Mouse (Mus musculus) megakaryocyte, embryonic 14.5 days (primary cell): Measurements from ENCODE around the gene Pjvk. TPM values are rescaled to one million over a fixed set of nuclear protein-coding genes. Genes with fewer than 3 reads are reported as not detected.
"Not testable (repeated sequence)": the region's sequence is repeated elsewhere in the genome, so short reads cannot be mapped to it uniquely, and the experiment has no call there.

Experiments used
- H3K27me3 ChIP-seq: replicated peaks from 2 replicates; pipeline ENCODE3; 2012; ENCODE audit warnings: inconsistent platforms
- H3K36me3 ChIP-seq: replicated peaks from 2 replicates; pipeline ENCODE3; 2012; ENCODE audit warnings: low read length, inconsistent platforms, mixed read lengths
- H3K4me1 ChIP-seq: 2 replicates; pipeline ENCODE4 v1.6.1; 2012; ENCODE audit warnings: inconsistent platforms
- H3K4me3 ChIP-seq: replicated peaks from 2 replicates; pipeline ENCODE3; 2012; ENCODE audit warnings: moderate library complexity, mild to moderate bottlenecking, inconsistent platforms
- H3K9me3 ChIP-seq: 2 replicates; pipeline ENCODE4 v1.6.1; 2012; ENCODE audit warnings: inconsistent platforms
- FLI1 ChIP-seq: IDR thresholded peaks from 2 replicates; pipeline ENCODE4 v1.6.1; 2012; ENCODE audit warnings: low read length, inconsistent platforms, mixed read lengths
- GATA1 ChIP-seq: IDR thresholded peaks from 3 replicates; pipeline ENCODE4 v1.6.1; 2012; ENCODE audit warnings: mixed read lengths, low read length, inconsistent platforms, borderline replicate concordance
- polyA plus RNA-seq: library from polyadenylated mRNA; stranded (reverse); fragments of >175 nt; gene quantifications from 2 replicates; pipeline ENCODE4 v1.2.3, GENCODE M21; 2012; ENCODE audit warnings: low replicate concordance; ENCODE audit not compliant: insufficient read depth

The Pjvk gene
- not detected in 2 replicates for polyA plus RNA-seq

- Histone ChIP-seq H3K36me3 (peaks cover 14% of the 10 kb centered on the region), H3K4me3 (peak within 1 kb of the TSS; percentile 94), H3K9me3 (no peaks in the 10 kb centered on the region), H3K4me1 (peaks cover 40% of the 10 kb centered on the region), H3K27me3 (no peaks in the 10 kb centered on the region)
- TF ChIP-seq GATA1 = no peak
- TF ChIP-seq FLI1 = no peak
Observed at GRCm38 (mm10) chr2:76647883-76648570, at the start of gene Pjvk, which contains the start of gene Prkra. Gene Pjvk (plus strand): TSS chr2:76648476. Gene Prkra (minus strand): TSS chr2:76648015.

- H3K27me3 ChIP-seq = no peaks in the 10 kb centered on the region
- H3K9me3 ChIP-seq = no peaks in the 10 kb centered on the region
- H3K36me3 ChIP-seq = no peaks in the 10 kb centered on the region
- H3K4me1 ChIP-seq = no peaks in the 10 kb centered on the region
- no peak overlapping the region for H3K4me3 ChIP-seq
- TF ChIP-seq FLI1 = no peak
- TF ChIP-seq GATA1 = no peak
Observed at GRCm38 (mm10) chr2:76599214-76599613, 49.1 kb upstream of the Pjvk start.

- H3K27me3 ChIP-seq = no peaks in the 10 kb centered on the region
- no peaks in the 10 kb centered on the region for H3K4me1 ChIP-seq
- H3K4me3 ChIP-seq = no peak overlapping the region
- H3K36me3 ChIP-seq = no peaks in the 10 kb centered on the region
- no peak for TF ChIP-seq FLI1
- no peak for TF ChIP-seq GATA1
- no peaks in the 10 kb centered on the region for H3K9me3 ChIP-seq
Observed at GRCm38 (mm10) chr2:76602256-76602655, 46.0 kb upstream of the Pjvk start.

- peaks cover 11% of the 10 kb centered on the region for H3K9me3 ChIP-seq
- no peak for TF ChIP-seq FLI1
- no peak for TF ChIP-seq GATA1
- no peaks in the 10 kb centered on the region for H3K36me3 ChIP-seq
- no peaks in the 10 kb centered on the region for H3K27me3 ChIP-seq
- H3K4me1 ChIP-seq = no peaks in the 10 kb centered on the region
- H3K4me3 ChIP-seq = no peak overlapping the region
Observed at GRCm38 (mm10) chr2:76606704-76607103, 41.6 kb upstream of the Pjvk start.

GRCm38 (mm10) chr2:76610326-76611104 lies 37.8 kb upstream of the Pjvk start:
- Histone ChIP-seq H3K36me3 (no peaks in the 10 kb centered on the region), H3K4me3 (no peak overlapping the region), H3K27me3 (no peaks in the 10 kb centered on the region), H3K4me1 (no peaks in the 10 kb centered on the region), H3K9me3 (peaks cover 14% of the 10 kb centered on the region)
- no peak for TF ChIP-seq FLI1
- TF ChIP-seq GATA1 = no peak

GRCm38 (mm10) chr2:76611996-76612395 lies 36.3 kb upstream of the Pjvk start:
- Histone ChIP-seq H3K4me3 (no peak overlapping the region), H3K27me3 (no peaks in the 10 kb centered on the region), H3K4me1 (no peaks in the 10 kb centered on the region), H3K36me3 (no peaks in the 10 kb centered on the region), H3K9me3 (peaks cover 14% of the 10 kb centered on the region)
- no peak for TF ChIP-seq GATA1
- TF ChIP-seq FLI1 = no peak

- Histone ChIP-seq H3K4me1 (no peaks in the 10 kb centered on the region), H3K27me3 (no peaks in the 10 kb centered on the region), H3K9me3 (0 out of 2 replicates have a peak, but pooled peaks cover 6% of the 10 kb centered on the region), H3K4me3 (no peak overlapping the region), H3K36me3 (peaks cover 7% of the 10 kb centered on the region)
- TF ChIP-seq FLI1 = no peak
- no peak for TF ChIP-seq GATA1
Observed at GRCm38 (mm10) chr2:76618078-76618477, 30.2 kb upstream of the Pjvk start.

DNA sequence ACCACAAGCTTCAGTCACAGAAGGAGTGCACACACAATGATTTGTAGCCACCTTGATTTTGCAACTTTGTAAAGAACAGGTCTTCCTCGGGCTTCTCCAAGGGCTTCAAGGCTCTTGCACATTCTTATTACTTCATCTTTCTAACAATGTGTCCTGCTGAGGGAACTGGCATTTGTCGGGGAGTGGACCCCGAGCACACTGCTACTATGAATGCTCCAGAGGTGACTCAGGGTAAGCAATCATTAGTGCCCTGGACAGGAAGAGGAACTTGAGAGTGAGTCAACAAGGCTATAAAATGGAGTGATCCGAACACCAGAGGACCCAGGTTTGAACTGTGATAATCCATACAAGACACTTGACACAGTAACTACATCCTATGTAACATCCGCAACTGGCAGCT lies 28.1 kb upstream of the Pjvk start:
- H3K36me3 ChIP-seq = peaks cover 24% of the 10 kb centered on the region
- no peaks in the 10 kb centered on the region for H3K27me3 ChIP-seq
- peaks cover 12% of the 10 kb centered on the region for H3K9me3 ChIP-seq
- no peak for TF ChIP-seq FLI1
- no peak overlapping the region for H3K4me3 ChIP-seq
- H3K4me1 ChIP-seq = no peaks in the 10 kb centered on the region

GRCm38 (mm10) chr2:76621724-76622123 lies 26.6 kb upstream of the Pjvk start:
- no peak for TF ChIP-seq FLI1
- TF ChIP-seq GATA1 = no peak
- no peaks in the 10 kb centered on the region for H3K4me1 ChIP-seq
- no peak overlapping the region for H3K4me3 ChIP-seq
- H3K36me3 ChIP-seq = peaks cover 36% of the 10 kb centered on the region
- no peaks in the 10 kb centered on the region for H3K27me3 ChIP-seq
- peaks cover 26% of the 10 kb centered on the region for H3K9me3 ChIP-seq

DNA sequence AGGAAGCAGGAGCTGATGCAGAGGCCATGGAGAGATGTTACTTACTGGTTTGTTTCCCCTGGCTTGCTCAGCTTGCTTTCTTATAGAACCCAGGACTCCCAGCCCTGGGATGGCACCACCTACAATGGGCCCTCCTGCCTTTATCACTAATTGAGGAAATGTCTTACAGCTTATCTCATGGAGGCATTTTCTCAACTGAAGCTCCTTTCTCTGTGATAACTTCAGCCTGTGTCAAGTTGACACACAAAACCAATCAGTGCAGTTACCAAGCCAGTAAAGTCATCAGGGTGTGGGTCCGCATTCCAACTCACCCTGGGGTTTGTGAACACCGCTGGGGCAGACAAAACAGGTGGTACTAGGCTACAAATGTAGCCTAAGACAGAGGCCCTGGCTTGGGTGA lies 26.0 kb upstream of the Pjvk start:
- Histone ChIP-seq H3K9me3 (peaks cover 28% of the 10 kb centered on the region), H3K36me3 (peaks cover 42% of the 10 kb centered on the region)
- H3K27me3 ChIP-seq, H3K4me1 ChIP-seq, H3K4me3 ChIP-seq: not testable (repeated sequence)
